Mouse (Mus musculus) embryo, embryonic 11.5 days (tissue): ENCODE measurements around the gene Tnfrsf9.
"Not testable (repeated sequence)": the region's sequence is repeated elsewhere in the genome, so short reads cannot be mapped to it uniquely, and the experiment has no call there.

Source experiments
- DNase-seq: peaks from one replicate; pipeline ENCODE4 v3.0.0-alpha.2; 2012; ENCODE audit warnings: low read depth, low spot score

Tnfrsf9 gene

GRCm38 (mm10) chr4:150894718-150895501 is 19.5 kb upstream of the Tnfrsf9 start:
- DNase-seq: no peak

- DNase-seq: no peak
Observed at GRCm38 (mm10) chr4:150896896-150897624, 17.3 kb upstream of the Tnfrsf9 start.

- DNase-seq: peak; percentile 71
Observed at GRCm38 (mm10) chr4:150898716-150899365, 15.5 kb upstream of the Tnfrsf9 start.

GRCm38 (mm10) chr4:150900486-150900885 is 13.9 kb upstream of the Tnfrsf9 start:
- DNase-seq: no peak

- peak; percentile 57 for DNase-seq
Observed at GRCm38 (mm10) chr4:150901651-150902050, 12.7 kb upstream of the Tnfrsf9 start.

GRCm38 (mm10) chr4:150902062-150902461 is 12.3 kb upstream of the Tnfrsf9 start:
- no peak for DNase-seq

- DNase-seq: no peak
Observed at GRCm38 (mm10) chr4:150903091-150903742, 11.1 kb upstream of the Tnfrsf9 start.

- DNase-seq: no peak
Observed at GRCm38 (mm10) chr4:150907099-150907498, 7.3 kb upstream of the Tnfrsf9 start.

GRCm38 (mm10) chr4:150908512-150908911 is 5.8 kb upstream of the Tnfrsf9 start:
- not testable (repeated sequence) for DNase-seq

- DNase-seq: peak; percentile 100
Observed at GRCm38 (mm10) chr4:150909451-150910156, 4.8 kb upstream of the Tnfrsf9 start.

GRCm38 (mm10) chr4:150910164-150910951 is 4.0 kb upstream of the Tnfrsf9 start:
- no peak for DNase-seq

- no peak for DNase-seq
Observed at GRCm38 (mm10) chr4:150913743-150914142, 619 bp upstream of the Tnfrsf9 start.

- DNase-seq: no peak
Observed at GRCm38 (mm10) chr4:150915181-150915906, 982 bp downstream of the Tnfrsf9 start.

GRCm38 (mm10) chr4:150917336-150918027 is 3.1 kb downstream of the Tnfrsf9 start:
- DNase-seq: no peak

- no peak for DNase-seq
Observed at GRCm38 (mm10) chr4:150921206-150921605, 6.8 kb downstream of the Tnfrsf9 start.

- DNase-seq: no peak
Observed at GRCm38 (mm10) chr4:150924308-150924707, 9.9 kb downstream of the Tnfrsf9 start.

GRCm38 (mm10) chr4:150924936-150925335 is 10.6 kb downstream of the Tnfrsf9 start:
- DNase-seq: no peak

- no peak for DNase-seq
Observed at GRCm38 (mm10) chr4:150925923-150926322, 11.6 kb downstream of the Tnfrsf9 start.
